Mouse (Mus musculus) cortical plate, adult 2 months (tissue): ENCODE measurements at regions not wholly inside any gene's neighbourhood (a gene's known extent, or its start where the extent isn't known, plus 50 kb on each side); places are given as distances from the start of the nearest gene placed in this dataset.

Experiments
- H3K27ac ChIP-seq: fragments of 200-500 bp; 2 replicates; pipeline ENCODE4 v1.5.1; 2012; ENCODE audit warnings: low read length, control low read depth, inconsistent platforms; ENCODE audit not compliant: insufficient read depth
- H3K4me1 ChIP-seq: fragments of 200-500 bp; 2 replicates; pipeline ENCODE4 v1.6.1; 2011; ENCODE audit warnings: low read length; ENCODE audit not compliant: control insufficient read depth, insufficient read depth
- H3K4me3 ChIP-seq: fragments of 200-500 bp; 2 replicates; pipeline ENCODE4 v1.5.1; 2011; ENCODE audit warnings: mild to moderate bottlenecking, low read length, control low read depth; ENCODE audit not compliant: insufficient read depth
- CTCF ChIP-seq: fragments of 200-500 bp; IDR thresholded peaks from 2 replicates; pipeline ENCODE4 v1.5.1; 2011; ENCODE audit warnings: mild to moderate bottlenecking, control low read depth, low read length; ENCODE audit not compliant: insufficient read depth; ENCODE audit errors: extremely low read depth
- POLR2A ChIP-seq: fragments of 200-500 bp; IDR thresholded peaks from 2 replicates; pipeline ENCODE4 v1.6.1; 2011; ENCODE audit warnings: mild to moderate bottlenecking, low read length, control low read depth; ENCODE audit not compliant: insufficient read depth; ENCODE audit errors: extremely low read depth

DNA sequence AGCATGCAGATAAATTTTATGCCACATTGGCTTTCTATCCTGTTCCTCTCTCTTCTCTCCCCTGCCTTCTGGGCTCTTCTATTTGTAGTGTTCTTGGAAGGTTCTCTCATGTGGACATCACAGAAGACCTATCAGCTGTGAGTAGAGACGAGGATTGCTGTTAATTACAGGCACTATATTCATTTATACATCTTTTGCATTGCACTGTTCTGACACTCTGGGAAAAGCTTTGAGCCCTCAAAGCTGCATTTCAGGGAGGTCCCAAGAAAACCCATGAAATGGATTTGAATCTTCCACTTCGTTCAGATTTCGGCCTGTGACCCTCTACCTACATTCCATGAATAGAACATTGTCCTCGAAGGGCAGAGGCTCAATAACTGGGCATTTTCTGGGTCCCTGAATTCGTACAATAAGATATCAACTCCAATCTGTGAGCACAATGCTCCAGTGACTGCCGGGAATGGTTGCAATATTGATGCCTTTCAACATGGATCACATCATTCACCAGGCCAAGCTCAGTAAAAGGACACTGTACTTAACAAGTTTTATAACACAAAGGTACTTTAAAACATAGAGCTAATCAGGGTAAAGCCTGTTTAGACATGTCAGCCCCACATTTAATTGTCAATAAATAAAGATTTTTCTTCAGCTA is 241.8 kb downstream of the Car8 start:
- H3K4me1 ChIP-seq: no peaks in the 10 kb centered on the region
- TF ChIP-seq POLR2A (no peak), CTCF (no peak)

DNA sequence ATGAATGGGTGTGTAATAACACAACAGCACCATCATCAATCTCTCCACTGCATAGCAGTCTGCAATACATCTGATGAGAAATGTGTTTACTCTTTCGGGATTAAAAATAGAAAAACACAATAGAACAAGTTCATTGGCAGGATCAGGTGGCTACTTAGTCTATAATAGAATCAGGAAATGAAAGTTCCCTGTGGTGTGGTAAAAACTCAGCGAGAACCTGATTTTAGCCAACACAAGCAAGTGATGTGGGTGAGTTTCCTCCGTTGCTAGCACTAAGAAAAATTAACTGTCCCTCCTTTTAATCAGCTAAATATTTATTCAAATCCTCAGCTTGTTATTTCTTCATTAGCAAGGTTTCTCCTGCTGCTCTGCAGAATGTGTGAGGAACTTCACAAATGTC is 245.9 kb downstream of the Car8 start:
- Histone ChIP-seq H3K4me3 (no peak overlapping the region), H3K4me1 (no peaks in the 10 kb centered on the region), H3K27ac (no peak overlapping the region)
- TF ChIP-seq POLR2A (no peak), CTCF (no peak)

More for the DNA sequence above, 241.8 kb downstream of the Car8 start:
- Histone ChIP-seq H3K27ac (no peak overlapping the region), H3K4me3 (no peak overlapping the region)

DNA sequence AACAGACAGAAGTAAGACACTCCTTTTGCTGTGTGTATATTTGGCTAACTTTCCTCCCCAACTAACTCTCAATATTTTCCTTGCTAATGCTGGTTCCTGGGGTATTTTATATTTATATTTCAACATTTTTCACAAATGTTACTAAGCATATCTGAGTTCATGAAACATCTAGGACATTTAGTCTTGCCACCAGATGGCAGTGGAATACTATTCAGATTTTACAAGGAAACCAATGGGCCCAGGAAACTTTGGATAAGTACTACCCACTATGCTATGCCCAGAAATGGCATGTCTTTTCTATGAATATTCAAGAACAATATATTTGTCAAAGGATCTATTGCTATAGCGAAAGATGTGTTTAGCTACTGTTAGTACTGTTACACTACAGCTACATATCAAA is 251.1 kb downstream of the Car8 start:
- no peak for TF ChIP-seq CTCF
- no peak for TF ChIP-seq POLR2A
- no peaks in the 10 kb centered on the region for H3K4me1 ChIP-seq
- H3K27ac ChIP-seq: no peak overlapping the region
- H3K4me3 ChIP-seq: no peak overlapping the region

DNA sequence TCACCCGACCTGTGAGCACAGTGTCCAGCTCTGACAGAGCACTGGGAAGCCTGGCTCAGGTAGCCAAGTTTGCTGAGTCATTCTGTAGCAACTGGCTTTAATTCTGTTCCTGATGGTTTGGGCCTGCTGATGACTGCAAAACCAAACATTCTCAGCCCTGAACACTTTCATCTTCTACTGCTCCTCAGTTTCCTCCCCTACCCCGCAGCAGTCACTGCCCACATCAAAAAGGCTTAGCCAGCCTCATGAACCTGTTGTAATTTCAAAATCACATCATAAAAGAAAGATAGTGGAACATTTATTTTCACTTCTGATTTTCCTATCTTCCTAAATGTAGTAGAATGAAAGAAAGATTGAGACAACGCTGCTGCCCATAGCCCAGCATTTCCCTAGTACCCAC is 251.5 kb downstream of the Car8 start:
- H3K27ac ChIP-seq: no peak overlapping the region
- no peaks in the 10 kb centered on the region for H3K4me1 ChIP-seq
- TF ChIP-seq CTCF: no peak
- no peak for TF ChIP-seq POLR2A
- H3K4me3 ChIP-seq: no peak overlapping the region

DNA sequence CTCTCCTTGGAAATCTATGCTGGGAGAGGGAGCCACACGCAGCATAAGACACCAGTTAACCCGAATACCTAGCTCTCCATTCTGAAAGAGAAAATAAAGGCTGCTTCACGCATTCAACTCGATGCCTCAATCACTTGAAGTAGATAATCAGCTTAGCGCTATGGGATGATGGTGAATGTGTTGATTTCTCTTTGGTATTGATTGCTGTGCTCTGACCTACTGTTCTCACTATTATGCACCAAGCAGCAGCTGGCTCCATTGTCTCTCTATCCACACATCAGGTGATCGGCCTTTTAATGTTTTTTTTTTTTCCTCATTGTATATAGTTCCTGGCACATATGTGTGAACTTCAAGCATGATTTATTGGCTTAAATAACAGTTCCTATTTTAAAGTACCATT is 254.0 kb downstream of the Car8 start:
- no peak for TF ChIP-seq POLR2A
- TF ChIP-seq CTCF: no peak
- H3K4me1 ChIP-seq: no peaks in the 10 kb centered on the region
- H3K27ac ChIP-seq: no peak overlapping the region
- H3K4me3 ChIP-seq: no peak overlapping the region

DNA sequence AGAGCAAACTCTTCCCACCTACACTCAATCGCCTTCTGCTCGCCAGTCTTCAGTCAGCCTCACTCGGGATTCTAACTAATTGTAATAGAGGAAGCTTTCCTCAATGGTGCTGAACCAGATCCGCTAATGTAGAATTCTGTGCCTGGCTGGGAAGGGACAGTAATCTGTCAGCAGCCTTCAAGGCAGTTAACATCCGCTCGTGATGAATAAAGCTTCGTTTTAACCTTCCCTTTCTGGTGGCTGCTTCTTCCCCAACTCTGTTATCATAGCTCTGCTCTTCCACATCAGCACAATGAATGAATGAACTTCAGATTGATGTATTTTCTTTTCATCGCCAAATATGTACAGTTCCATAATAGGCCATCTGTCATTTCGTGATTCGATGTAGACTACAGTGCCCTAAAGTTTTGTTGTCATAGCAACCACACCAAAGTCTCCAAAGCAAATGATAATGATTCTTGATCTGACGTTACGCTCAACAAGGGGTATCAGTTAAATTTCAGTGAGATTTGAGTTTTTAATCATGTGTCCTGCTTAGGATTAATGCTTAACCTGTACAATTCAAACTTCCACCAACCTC is 259.0 kb downstream of the Car8 start:
- Histone ChIP-seq H3K4me3 (no peak overlapping the region), H3K4me1 (no peaks in the 10 kb centered on the region), H3K27ac (no peak overlapping the region)
- no peak for TF ChIP-seq POLR2A
- TF ChIP-seq CTCF: no peak

DNA sequence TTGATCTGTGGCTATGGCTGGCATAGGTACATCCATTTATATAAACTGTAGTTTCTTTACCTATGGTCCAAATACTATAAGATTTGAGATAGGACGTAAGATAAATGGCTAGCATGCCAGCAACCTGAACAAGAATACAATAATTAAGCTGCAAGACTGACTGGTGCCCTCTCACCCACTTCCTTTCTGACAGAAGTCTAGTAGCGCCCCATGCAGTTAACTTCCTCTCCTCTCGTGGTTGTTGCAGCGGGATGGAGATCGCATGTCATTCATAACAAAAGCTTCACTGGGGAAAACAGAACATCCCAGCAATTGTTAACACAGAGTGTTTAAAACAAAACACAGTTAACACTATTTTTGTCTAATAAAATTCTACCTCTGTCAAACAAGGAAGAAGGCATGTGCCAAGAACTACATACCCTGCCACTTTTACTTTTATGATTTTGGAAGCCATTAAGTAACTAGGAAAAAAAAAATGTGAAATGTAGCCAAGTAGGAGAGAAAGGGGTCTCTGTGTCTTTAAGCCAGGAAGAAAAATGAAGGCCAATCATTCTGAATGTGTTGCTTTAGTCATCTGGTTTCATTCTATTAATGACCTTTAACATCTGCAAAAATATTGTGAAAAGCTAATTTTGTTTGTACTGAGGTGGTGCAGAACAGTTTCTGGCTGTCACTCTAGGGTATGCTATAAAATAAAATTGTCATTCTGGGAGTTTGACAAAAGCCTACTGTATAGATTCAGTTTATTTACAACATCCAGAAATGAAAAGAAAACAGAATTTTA is 261.0 kb downstream of the Car8 start:
- Histone ChIP-seq H3K4me3 (no peak overlapping the region), H3K4me1 (no peaks in the 10 kb centered on the region), H3K27ac (no peak overlapping the region)
- TF ChIP-seq CTCF (no peak), POLR2A (no peak)

DNA sequence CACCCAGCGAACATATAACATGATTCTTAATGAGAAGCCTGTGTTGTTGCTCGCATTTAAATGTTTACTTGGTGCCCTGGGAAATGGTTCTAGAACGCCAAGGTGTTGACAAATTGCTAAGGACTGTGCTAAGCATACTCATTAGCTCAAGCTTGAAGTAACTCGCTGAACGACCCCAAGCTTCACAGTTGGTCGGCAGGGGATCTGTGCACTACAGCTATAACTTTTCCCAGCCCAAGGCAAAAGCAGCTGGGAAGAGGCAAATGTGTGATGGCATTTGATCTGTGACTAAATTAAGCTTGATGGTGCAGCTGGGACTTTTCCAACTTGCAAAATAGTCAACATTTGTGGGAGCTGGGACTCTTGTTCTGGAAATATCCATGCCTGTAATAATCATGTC is 268.6 kb downstream of the Car8 start:
- H3K4me1 ChIP-seq: no peaks in the 10 kb centered on the region
- TF ChIP-seq POLR2A (no peak), CTCF (no peak)

DNA sequence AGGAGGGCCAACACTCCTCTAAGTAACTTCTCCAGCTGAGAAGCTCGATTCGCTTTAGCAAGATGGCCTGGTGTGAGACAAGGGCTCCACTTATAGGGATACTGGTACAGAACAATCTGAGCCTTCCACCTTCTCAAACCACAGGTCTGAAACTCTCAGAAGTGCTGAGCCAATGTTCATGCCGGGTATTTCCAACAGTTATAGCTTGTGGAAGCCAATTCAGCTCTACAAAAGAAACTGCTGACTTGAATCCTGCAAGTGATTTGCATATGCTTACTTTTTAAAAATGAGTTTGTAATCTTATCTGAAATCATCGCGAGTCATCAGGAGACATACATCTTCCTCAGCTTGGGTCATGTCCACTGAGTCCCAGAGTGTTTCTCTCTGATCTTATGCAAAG is 273.2 kb downstream of the Car8 start:
- TF ChIP-seq CTCF (no peak), POLR2A (no peak)
- H3K4me3 ChIP-seq: no peak overlapping the region
- H3K4me1 ChIP-seq: no peaks in the 10 kb centered on the region
- no peak overlapping the region for H3K27ac ChIP-seq

More for the DNA sequence above, 268.6 kb downstream of the Car8 start:
- Histone ChIP-seq H3K27ac (no peak overlapping the region), H3K4me3 (no peak overlapping the region)

DNA sequence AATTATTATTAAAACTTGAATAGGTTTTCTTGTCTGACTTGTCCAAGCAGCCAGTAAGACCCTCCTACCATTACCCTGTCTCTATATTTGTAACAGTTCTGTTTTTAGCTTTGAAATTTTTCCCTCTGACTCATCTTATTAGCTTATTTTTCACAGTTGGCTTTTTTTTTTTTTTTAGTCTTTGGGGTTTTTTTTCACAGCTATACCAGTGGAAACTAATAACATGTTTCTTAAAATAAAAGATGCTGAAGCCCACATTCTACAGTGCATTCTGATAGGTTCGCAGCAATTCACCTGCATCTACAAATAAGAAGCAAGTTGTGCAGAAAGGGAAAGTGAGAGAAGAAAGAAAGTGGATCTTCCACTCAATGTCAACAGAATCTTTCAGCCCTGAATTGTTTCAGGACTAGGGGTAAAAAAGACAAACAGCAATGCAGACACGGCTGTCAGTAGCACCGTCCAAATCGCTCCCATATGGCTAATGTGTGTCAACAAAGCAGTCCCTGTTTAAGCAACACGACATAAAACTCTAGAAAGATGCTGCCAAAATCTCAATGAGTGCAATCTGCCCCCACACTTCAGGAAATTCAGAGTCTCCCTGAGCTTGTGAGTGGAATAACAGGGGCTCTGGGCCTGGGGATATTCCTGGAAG is 277.2 kb downstream of the Car8 start:
- no peak for TF ChIP-seq POLR2A
- TF ChIP-seq CTCF: no peak
- Histone ChIP-seq H3K4me1 (no peaks in the 10 kb centered on the region), H3K27ac (no peak overlapping the region), H3K4me3 (no peak overlapping the region)

DNA sequence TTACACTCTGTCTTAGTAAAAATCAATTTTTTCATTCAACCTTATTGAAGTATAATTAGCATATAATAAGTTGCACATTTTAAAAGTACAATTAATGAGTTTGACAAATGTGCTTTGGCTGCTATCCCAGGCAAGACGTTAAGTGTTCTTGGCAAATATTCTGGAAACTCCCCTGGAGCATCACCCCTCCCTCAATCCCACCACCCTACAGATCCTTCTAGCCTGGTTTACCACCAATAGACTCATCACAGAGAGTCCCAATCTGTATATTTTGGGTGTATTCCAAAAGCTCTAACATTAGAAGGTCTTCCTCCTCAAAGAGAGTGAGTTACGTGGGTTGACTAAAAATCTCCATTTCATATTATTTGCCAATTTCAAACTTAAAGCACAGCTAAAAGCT is 278.5 kb downstream of the Car8 start:
- Histone ChIP-seq H3K4me3 (no peak overlapping the region), H3K27ac (no peak overlapping the region), H3K4me1 (no peaks in the 10 kb centered on the region)
- TF ChIP-seq POLR2A (no peak), CTCF (no peak)
